Mouse (Mus musculus): ENCODE results near the gene Kcnk15. TPM values are rescaled to one million over a fixed set of nuclear protein-coding genes. Genes with fewer than 3 reads are reported as not detected.

Kcnk15 gene
- polyA plus RNA-seq, 1 experiment from 2014 or later = not detected

DNA sequence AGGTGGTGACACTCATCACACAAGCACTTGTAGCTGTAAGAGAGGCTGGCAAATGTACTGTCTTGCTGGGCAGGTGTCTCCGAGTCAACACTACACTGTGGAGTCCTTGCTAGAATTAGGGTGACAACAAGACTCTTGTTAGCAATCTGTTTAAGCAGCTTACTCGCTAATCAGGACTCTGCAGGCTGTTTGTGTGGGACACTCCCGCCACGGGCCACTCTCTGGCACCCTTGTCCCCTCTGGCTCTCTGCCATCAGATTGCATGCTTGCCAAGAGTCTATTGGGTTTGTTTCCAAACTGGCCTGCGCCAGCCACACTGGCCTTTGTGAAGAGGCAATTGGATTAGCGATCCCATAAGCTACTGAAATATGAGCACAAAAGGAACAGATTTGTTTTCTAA lies 13.9 kb upstream of the Kcnk15 start:
- Histone ChIP-seq H3K27me3 (replicated peaks; ENCODE audit: low read depth, poor library complexity, severe bottlenecking) (no peaks in the 10 kb centered on the region), H3K4me3 (no peak overlapping the region), H3K36me3 (replicated peaks) (no peaks in the 10 kb centered on the region), H3K27ac (replicated peaks) (no peak overlapping the region), H3K9me3 (0 out of 2 replicates have a peak, but pooled peaks cover 6% of the 10 kb centered on the region), H3K4me1 (no peaks in the 10 kb centered on the region)
- WGBS = 70% methylated on average over 6 of the region's 6 CpGs
- no peak for DNase-seq (ENCODE audit: low spot score)

DNA sequence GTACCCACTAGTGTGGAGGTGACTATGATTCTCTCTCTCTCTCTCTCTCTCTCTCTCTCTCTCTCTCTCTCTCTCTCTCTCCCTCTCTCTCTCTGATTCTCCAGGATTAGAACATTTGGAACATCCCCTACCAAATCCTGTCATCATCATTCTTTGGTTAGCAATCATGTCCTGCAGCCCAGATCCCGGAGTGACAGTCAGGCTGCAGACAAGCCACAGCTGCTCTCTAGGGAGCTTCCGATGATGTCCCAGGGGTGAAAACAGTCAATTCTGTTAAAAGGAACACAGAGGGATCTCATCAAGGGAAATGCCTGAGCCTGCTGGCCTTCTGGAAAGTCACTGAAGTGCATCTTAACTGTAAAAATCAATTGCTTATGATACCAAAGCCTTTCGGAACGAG lies 11.4 kb upstream of the Kcnk15 start:
- H3K9me3 ChIP-seq = 0 out of 2 replicates have a peak, but pooled peaks cover 1% of the 10 kb centered on the region
- no peak for DNase-seq (ENCODE audit: low spot score)
- H3K27ac ChIP-seq (replicated peaks) = no peak overlapping the region
- no peak overlapping the region for H3K4me3 ChIP-seq
- H3K36me3 ChIP-seq (replicated peaks) = no peaks in the 10 kb centered on the region
- WGBS = 84% methylated on average over 4 of the region's 4 CpGs
- H3K4me1 ChIP-seq = no peaks in the 10 kb centered on the region
- no peaks in the 10 kb centered on the region for H3K27me3 ChIP-seq (replicated peaks; ENCODE audit: low read depth, poor library complexity, severe bottlenecking)

DNA sequence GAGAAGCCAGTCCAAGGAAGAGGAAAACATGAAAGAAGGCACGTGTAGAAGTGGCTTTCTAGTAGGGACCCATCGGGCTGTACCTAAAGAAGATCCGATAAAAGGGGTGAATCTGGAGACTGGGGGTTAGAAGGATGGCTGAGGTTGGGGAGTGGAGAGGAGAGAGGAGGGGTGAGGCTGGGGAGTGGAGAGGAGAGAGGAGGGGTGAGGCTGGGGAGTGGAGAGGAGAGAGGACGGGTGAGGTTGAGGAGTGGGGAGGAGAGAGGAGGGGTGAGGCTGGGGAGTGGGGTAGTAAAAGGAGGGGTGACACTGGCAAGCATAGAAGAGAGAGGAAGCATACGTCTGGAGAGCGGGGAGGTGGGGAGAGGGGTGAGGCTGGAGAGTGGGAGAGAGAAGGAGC lies 3.8 kb downstream of the Kcnk15 start:
- Histone ChIP-seq H3K36me3 (replicated peaks) (no peaks in the 10 kb centered on the region), H3K27ac (replicated peaks) (no peak overlapping the region), H3K4me1 (peaks cover 13% of the 10 kb centered on the region), H3K4me3 (no peak overlapping the region), H3K27me3 (replicated peaks; ENCODE audit: low read depth, poor library complexity, severe bottlenecking) (peaks cover 87% of the 10 kb centered on the region), H3K9me3 (no peaks in the 10 kb centered on the region)
- DNase-seq (ENCODE audit: low spot score) = no peak
- WGBS = 77% methylated on average over 6 of the region's 6 CpGs

GRCm38 (mm10) chr2:163858254-163858947 lies 5.0 kb downstream of the Kcnk15 start:
- no peaks in the 10 kb centered on the region for H3K36me3 ChIP-seq (replicated peaks)
- peaks cover 16% of the 10 kb centered on the region for H3K4me1 ChIP-seq
- no peak overlapping the region for H3K27ac ChIP-seq (replicated peaks)
- H3K27me3 ChIP-seq (replicated peaks; ENCODE audit: low read depth, poor library complexity, severe bottlenecking) = peaks cover 83% of the 10 kb centered on the region
- H3K4me3 ChIP-seq = peak overlapping the region; percentile 38
- H3K9me3 ChIP-seq = no peaks in the 10 kb centered on the region
- WGBS = 15% methylated on average over 50 of the region's 50 CpGs
- peak; percentile 76 for DNase-seq (ENCODE audit: low spot score)

- no peaks in the 10 kb centered on the region for H3K9me3 ChIP-seq
- 95% methylated on average over 5 of the region's 5 CpGs for WGBS
- H3K27me3 ChIP-seq (replicated peaks; ENCODE audit: low read depth, poor library complexity, severe bottlenecking) = peaks cover 19% of the 10 kb centered on the region
Observed at GRCm38 (mm10) chr2:163865311-163865710, 11.9 kb downstream of the Kcnk15 start.

DNA sequence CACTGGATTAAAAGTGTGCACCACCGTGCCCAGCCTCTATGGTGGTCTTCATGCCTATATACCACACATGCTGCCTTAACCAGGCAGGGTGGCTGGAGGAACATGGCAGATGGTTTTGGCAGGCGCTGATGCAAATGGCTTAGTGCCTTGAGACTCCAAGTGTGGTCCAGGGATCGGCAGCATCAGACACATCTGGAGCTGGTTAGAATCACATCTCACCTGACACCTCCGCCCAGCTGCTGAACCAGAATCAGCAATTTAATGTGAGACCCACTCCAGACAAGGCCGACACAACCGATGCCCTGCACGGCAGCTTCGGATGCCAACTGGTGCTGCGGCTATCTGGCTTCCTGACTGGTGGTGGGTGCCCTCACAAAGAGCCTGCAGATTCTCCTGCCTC lies 12.6 kb downstream of the Kcnk15 start:
- WGBS = 85% methylated on average over 9 of the region's 9 CpGs
- H3K27ac ChIP-seq (replicated peaks) = no peak overlapping the region
- H3K27me3 ChIP-seq (replicated peaks; ENCODE audit: low read depth, poor library complexity, severe bottlenecking) = peaks cover 12% of the 10 kb centered on the region
- no peaks in the 10 kb centered on the region for H3K9me3 ChIP-seq
- H3K4me3 ChIP-seq = no peak overlapping the region
- H3K4me1 ChIP-seq = peaks cover 10% of the 10 kb centered on the region
- DNase-seq (ENCODE audit: low spot score) = no peak
- H3K36me3 ChIP-seq (replicated peaks) = no peaks in the 10 kb centered on the region

More at GRCm38 (mm10) chr2:163865311-163865710, 11.9 kb downstream of the Kcnk15 start:
- no peaks in the 10 kb centered on the region for H3K36me3 ChIP-seq (replicated peaks)
- H3K4me1 ChIP-seq = peaks cover 7% of the 10 kb centered on the region
- H3K27ac ChIP-seq (replicated peaks) = no peak overlapping the region
- H3K4me3 ChIP-seq = no peak overlapping the region
- DNase-seq (ENCODE audit: low spot score) = no peak

DNA sequence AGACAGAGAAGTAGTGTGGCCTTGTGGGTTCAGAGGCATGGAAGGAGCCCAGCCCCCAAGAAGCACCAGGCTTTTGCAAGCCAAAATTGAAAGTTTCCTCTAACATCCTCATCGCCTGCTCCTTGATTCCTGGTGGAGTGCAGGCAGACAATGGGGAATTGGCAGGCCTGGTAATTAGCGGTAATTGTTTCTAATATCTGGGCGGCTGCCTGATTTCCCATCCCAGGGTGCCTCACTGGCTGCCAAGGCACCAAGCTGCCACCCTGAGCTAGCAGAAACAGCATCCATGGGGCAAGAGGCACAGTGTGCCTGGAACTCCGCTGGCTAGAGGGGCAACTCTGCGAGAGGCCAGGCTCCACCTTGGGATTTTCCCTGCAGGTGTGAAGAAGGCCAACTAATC lies 16.3 kb downstream of the Kcnk15 start:
- WGBS = 65% methylated on average over 5 of the region's 5 CpGs
- DNase-seq (ENCODE audit: low spot score) = no peak
- Histone ChIP-seq H3K36me3 (replicated peaks) (no peaks in the 10 kb centered on the region), H3K4me3 (no peak overlapping the region), H3K4me1 (peaks cover 9% of the 10 kb centered on the region), H3K27me3 (replicated peaks; ENCODE audit: low read depth, poor library complexity, severe bottlenecking) (0 out of 2 replicates have a peak, but pooled peaks cover 5% of the 10 kb centered on the region), H3K27ac (replicated peaks) (no peak overlapping the region), H3K9me3 (no peaks in the 10 kb centered on the region)

DNA sequence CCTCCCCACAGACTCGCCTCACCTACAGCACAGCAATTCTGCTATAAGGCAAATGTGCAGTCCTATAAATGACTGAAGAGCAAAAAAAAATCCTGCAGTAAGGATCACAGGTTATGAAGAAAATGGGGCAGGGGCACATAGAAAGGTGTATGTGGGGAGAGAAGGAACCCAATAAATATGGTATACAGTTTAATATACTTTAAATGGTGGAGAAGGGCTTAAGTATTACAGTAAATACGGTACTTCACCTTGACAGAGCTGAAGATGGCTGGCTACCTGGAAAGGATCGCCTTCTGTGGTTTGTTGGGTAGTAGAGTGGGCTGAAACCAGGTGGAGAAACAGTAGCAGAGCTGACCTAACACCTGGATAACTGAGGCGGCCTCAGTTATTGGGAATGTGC lies 17.8 kb downstream of the Kcnk15 start:
- WGBS = 80% methylated on average over 4 of the region's 4 CpGs
- peaks cover 22% of the 10 kb centered on the region for H3K4me1 ChIP-seq
- H3K9me3 ChIP-seq = no peaks in the 10 kb centered on the region
- no peak for DNase-seq (ENCODE audit: low spot score)
- no peaks in the 10 kb centered on the region for H3K36me3 ChIP-seq (replicated peaks)
- H3K27ac ChIP-seq (replicated peaks) = no peak overlapping the region
- no peak overlapping the region for H3K4me3 ChIP-seq
- 0 out of 2 replicates have a peak, but pooled peaks cover 5% of the 10 kb centered on the region for H3K27me3 ChIP-seq (replicated peaks; ENCODE audit: low read depth, poor library complexity, severe bottlenecking)

- Histone ChIP-seq H3K27me3 (replicated peaks; ENCODE audit: low read depth, poor library complexity, severe bottlenecking) (0 out of 2 replicates have a peak, but pooled peaks cover 5% of the 10 kb centered on the region), H3K9me3 (no peaks in the 10 kb centered on the region), H3K27ac (replicated peaks) (no peak overlapping the region), H3K4me1 (peaks cover 22% of the 10 kb centered on the region), H3K4me3 (no peak overlapping the region), H3K36me3 (replicated peaks) (no peaks in the 10 kb centered on the region)
- WGBS = 72% methylated on average over 3 of the region's 3 CpGs
- no peak for DNase-seq (ENCODE audit: low spot score)
Observed at GRCm38 (mm10) chr2:163871906-163872305, 18.5 kb downstream of the Kcnk15 start.

DNA sequence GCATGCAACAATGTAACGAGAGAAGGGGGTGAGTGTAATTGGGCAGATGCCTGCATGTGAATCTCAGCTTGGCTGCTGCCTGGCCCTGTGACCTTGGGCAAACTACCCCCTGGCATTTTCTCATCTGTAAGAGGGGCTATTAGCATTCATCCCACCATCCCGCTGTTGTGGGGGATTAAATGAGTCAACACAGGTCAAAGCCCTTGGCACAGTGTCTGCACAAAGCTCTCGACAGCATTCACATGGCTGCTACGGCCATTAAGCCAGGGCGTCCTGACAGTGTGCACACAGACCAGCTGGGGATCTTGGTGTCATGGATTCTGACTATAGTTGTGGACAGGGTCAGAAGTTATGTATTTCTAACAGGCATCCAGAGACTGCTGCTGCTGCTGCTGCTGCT lies 21.4 kb downstream of the Kcnk15 start:
- H3K27ac ChIP-seq (replicated peaks) = no peak overlapping the region
- no peak for DNase-seq (ENCODE audit: low spot score)
- H3K27me3 ChIP-seq (replicated peaks; ENCODE audit: low read depth, poor library complexity, severe bottlenecking) = 0 out of 2 replicates have a peak, but pooled peaks cover 2% of the 10 kb centered on the region
- 40% methylated on average over 5 of the region's 5 CpGs for WGBS
- H3K9me3 ChIP-seq = no peaks in the 10 kb centered on the region
- peaks cover 19% of the 10 kb centered on the region for H3K4me1 ChIP-seq
- H3K4me3 ChIP-seq = no peak overlapping the region
- no peaks in the 10 kb centered on the region for H3K36me3 ChIP-seq (replicated peaks)

DNA sequence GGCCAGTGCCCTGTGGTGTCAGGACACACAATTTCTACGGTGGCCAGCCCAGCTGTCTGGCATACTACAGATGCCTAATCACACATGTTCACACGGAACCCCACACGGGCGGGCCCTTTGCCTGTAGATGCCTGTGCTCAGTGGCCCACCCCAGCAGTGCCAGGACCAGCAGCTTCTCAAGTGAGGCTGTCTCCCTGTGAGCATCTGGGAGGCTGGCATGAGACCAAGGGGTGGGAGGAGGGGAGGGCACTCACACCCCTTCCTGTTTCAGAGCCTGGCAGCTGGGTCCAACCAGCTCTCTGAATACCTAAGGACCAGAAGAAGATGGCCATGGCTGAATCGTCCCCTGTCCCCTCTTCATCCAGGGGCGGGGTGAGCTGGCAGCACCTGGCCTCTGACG lies 22.0 kb downstream of the Kcnk15 start:
- Histone ChIP-seq H3K36me3 (replicated peaks) (no peaks in the 10 kb centered on the region), H3K9me3 (no peaks in the 10 kb centered on the region), H3K27me3 (replicated peaks; ENCODE audit: low read depth, poor library complexity, severe bottlenecking) (no peaks in the 10 kb centered on the region), H3K4me3 (no peak overlapping the region), H3K27ac (replicated peaks) (no peak overlapping the region), H3K4me1 (peaks cover 18% of the 10 kb centered on the region)
- 81% methylated on average over 7 of the region's 7 CpGs for WGBS
- no peak for DNase-seq (ENCODE audit: low spot score)

GRCm38 (mm10) chr2:163876830-163877498 lies 23.5 kb downstream of the Kcnk15 start:
- no peaks in the 10 kb centered on the region for H3K36me3 ChIP-seq (replicated peaks)
- peaks cover 16% of the 10 kb centered on the region for H3K4me1 ChIP-seq
- H3K4me3 ChIP-seq = no peak overlapping the region
- H3K9me3 ChIP-seq = no peaks in the 10 kb centered on the region
- WGBS = 81% methylated on average over 14 of the region's 14 CpGs
- no peak overlapping the region for H3K27ac ChIP-seq (replicated peaks)
- DNase-seq (ENCODE audit: low spot score) = no peak
- no peaks in the 10 kb centered on the region for H3K27me3 ChIP-seq (replicated peaks; ENCODE audit: low read depth, poor library complexity, severe bottlenecking)

- WGBS = 90% methylated on average over 6 of the region's 6 CpGs
- Histone ChIP-seq H3K4me3 (no peak overlapping the region), H3K36me3 (replicated peaks) (no peaks in the 10 kb centered on the region), H3K27ac (replicated peaks) (no peak overlapping the region), H3K27me3 (replicated peaks; ENCODE audit: low read depth, poor library complexity, severe bottlenecking) (no peaks in the 10 kb centered on the region), H3K4me1 (peaks cover 4% of the 10 kb centered on the region; the same call in 1 of the 2 replicates), H3K9me3 (no peaks in the 10 kb centered on the region)
- no peak for DNase-seq (ENCODE audit: low spot score)
Observed at GRCm38 (mm10) chr2:163880891-163881290, 27.4 kb downstream of the Kcnk15 start.

Measured in embryonic facial prominence, embryonic 10.5 days (tissue).